Mouse (Mus musculus) ES-E14 (cell line): ENCODE data around the gene Micall2. TPM values are rescaled to one million over a fixed set of nuclear protein-coding genes. Genes with fewer than 3 reads are reported as not detected.
"Not testable (repeated sequence)": the region's sequence is repeated elsewhere in the genome, so short reads cannot be mapped to it uniquely, and the experiment has no call there.

Source experiments
- DNase-seq: peaks from one replicate; pipeline ENCODE4 v3.0.0-alpha.2; 2013; ENCODE audit warnings: low read depth, low spot score
- H3K27ac ChIP-seq: 2 replicates; pipeline ENCODE4 v1.5.1; 2012; ENCODE audit warnings: low read depth, mild to moderate bottlenecking, low read length, moderate library complexity, mixed read lengths; ENCODE audit not compliant: poor library complexity, insufficient read depth, severe bottlenecking
- H3K36me3 ChIP-seq: 2 replicates; pipeline ENCODE4 v1.6.1; 2012; ENCODE audit warnings: mild to moderate bottlenecking, low read length, moderate library complexity, mixed read lengths; ENCODE audit not compliant: control insufficient read depth, poor library complexity, insufficient read depth, severe bottlenecking
- H3K4me1 ChIP-seq, 2 experiments: fragments of 150-350 bp in 1 of 2; sonication (generic) in 1 of 2; 2 replicates each; pipeline ENCODE4 v1.6.1; 2012; ENCODE audit warnings: low read length in 2 of 2, mild to moderate bottlenecking in 1 of 2, mixed read lengths in 1 of 2; ENCODE audit not compliant: control insufficient read depth in 2 of 2, insufficient read depth in 2 of 2, poor library complexity in 1 of 2
- H3K4me3 ChIP-seq, 2 experiments: fragments of 150-350 bp in 1 of 2; sonication (generic) in 1 of 2; 2 replicates each; pipeline ENCODE4 v1.5.1; 2012; ENCODE audit warnings: low read length in 2 of 2, low read depth in 1 of 2, mild to moderate bottlenecking in 1 of 2, mixed read lengths in 1 of 2; ENCODE audit not compliant: insufficient read depth in 1 of 2, poor library complexity in 1 of 2, severe bottlenecking in 1 of 2
- H3K9ac ChIP-seq: 2 replicates; pipeline ENCODE4 v1.6.1; 2012; ENCODE audit warnings: low read depth, mild to moderate bottlenecking, low read length, mixed read lengths; ENCODE audit not compliant: poor library complexity, insufficient read depth, severe bottlenecking
- H3K9me3 ChIP-seq: fragments of 150-350 bp; sonication (generic); 2 replicates; pipeline ENCODE4 v1.6.1; 2012; ENCODE audit warnings: low read depth, mild to moderate bottlenecking, low read length; ENCODE audit not compliant: control insufficient read depth, insufficient read depth
- CHD2 ChIP-seq: IDR thresholded peaks from 2 replicates; pipeline ENCODE4 v1.6.1; 2014; ENCODE audit warnings: mild to moderate bottlenecking, low read depth, low read length, inconsistent platforms
- HCFC1 ChIP-seq: IDR thresholded peaks from 2 replicates; pipeline ENCODE4 v1.6.1; 2012; ENCODE audit warnings: low read length, inconsistent platforms, borderline replicate concordance; ENCODE audit not compliant: insufficient read depth
- MAFK ChIP-seq: IDR thresholded peaks from 2 replicates; pipeline ENCODE4 v1.6.1; 2014; ENCODE audit warnings: mild to moderate bottlenecking, low read depth, low read length, inconsistent platforms; ENCODE audit not compliant: insufficient read depth
- ZC3H11A ChIP-seq: IDR thresholded peaks from 2 replicates; pipeline ENCODE4 v1.6.1; 2012; ENCODE audit warnings: low read depth, mild to moderate bottlenecking, inconsistent platforms, low read length, borderline replicate concordance
- ZNF384 ChIP-seq: IDR thresholded peaks from 2 replicates; pipeline ENCODE4 v1.6.1; 2012; ENCODE audit warnings: low read depth, low read length, inconsistent platforms
- in situ Hi-C, 2 experiments: fragments of 600-800 bp; cut with MboI; formaldehyde crosslinking; loops; one replicate each; pipeline ENCODE4 v1.15.1; 2025; ENCODE audit warnings: low sequenced_read_pairs in 2 of 2, inconsistent platforms in 1 of 2; ENCODE audit not compliant: unreplicated experiment in 2 of 2
- total RNA-seq: library from RNA; depleted of rRNA; stranded (reverse); fragments of 300-350 nt; gene quantifications from 2 replicates; pipeline ENCODE4 v1.2.3, GENCODE M21; 2012

Gene Micall2
- total RNA-seq, 1 experiment: 2.2 TPM

- H3K4me3 ChIP-seq: peak overlapping the region in 1 of 2 experiments; percentile 30; a peak in 1 of 4 replicates
- H3K4me1 ChIP-seq: 0 out of 4 replicates have a peak, but pooled peaks cover 0 to 2% of the 10 kb centered on the region in 2 experiments
- no peak overlapping the region for H3K9ac ChIP-seq
- in situ Hi-C loops: no loop called here
- no peaks in the 10 kb centered on the region for H3K9me3 ChIP-seq
- no peaks in the 10 kb centered on the region for H3K36me3 ChIP-seq
- H3K27ac ChIP-seq: no peak overlapping the region
- no peak for TF ChIP-seq CHD2
- no peak for TF ChIP-seq MAFK
- TF ChIP-seq ZC3H11A: no peak
- no peak for TF ChIP-seq HCFC1
- TF ChIP-seq ZNF384: no peak
- DNase-seq: no peak
These were observed 33.9 kb downstream of the Micall2 start for GRCm38 (mm10) chr5:139702236-139702635.

- in situ Hi-C loops: no loop called here
- Histone ChIP-seq H3K27ac (no peak overlapping the region), H3K4me1 (peaks cover 0 to 4% of the 10 kb centered on the region in 2 experiments; a peak in 1 of 4 replicates), H3K9ac (no peak overlapping the region), H3K9me3 (no peaks in the 10 kb centered on the region), H3K4me3 (no peak overlapping the region), H3K36me3 (no peaks in the 10 kb centered on the region)
- TF ChIP-seq HCFC1 (no peak), CHD2 (no peak), ZNF384 (no peak)
- peak; percentile 4 for DNase-seq
These were observed 39.2 kb downstream of the Micall2 start for GRCm38 (mm10) chr5:139696954-139697353.

GRCm38 (mm10) chr5:139695876-139696275 lies 40.3 kb downstream of the Micall2 start:
- H3K4me3 ChIP-seq, H3K4me1 ChIP-seq, H3K36me3 ChIP-seq, in situ Hi-C loops, DNase-seq, H3K27ac ChIP-seq, H3K9me3 ChIP-seq, H3K9ac ChIP-seq: not testable (repeated sequence)

DNA sequence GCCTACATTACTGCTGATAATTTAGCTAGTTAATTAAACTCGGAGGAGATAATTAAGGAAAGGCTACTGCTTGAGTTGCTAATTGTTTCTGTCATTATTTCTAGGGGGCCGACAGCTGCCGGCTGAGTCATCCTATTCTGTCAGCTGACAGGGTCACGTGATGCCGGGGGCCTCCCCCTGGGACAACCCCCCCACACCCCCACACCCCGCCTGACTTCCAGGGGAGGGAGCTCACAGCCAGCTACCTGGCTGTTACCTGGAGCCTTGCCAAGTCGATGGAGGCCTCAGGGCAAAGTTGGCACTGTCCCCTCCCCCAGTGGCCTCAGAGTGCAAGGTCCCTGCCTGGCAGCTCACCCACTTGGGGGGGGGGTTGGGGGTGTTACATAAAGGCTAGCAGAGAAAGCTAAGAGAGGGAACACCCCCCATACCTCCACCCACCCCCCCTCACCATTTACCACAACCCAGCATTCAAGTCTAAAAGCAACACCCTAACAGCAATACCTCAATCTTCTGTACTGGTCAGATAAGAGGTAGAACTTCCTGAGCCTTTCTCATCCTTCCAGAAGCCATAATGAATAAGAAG lies 41.1 kb downstream of the Micall2 start:
- no peak overlapping the region for H3K9ac ChIP-seq

More for the DNA sequence above, 41.1 kb downstream of the Micall2 start:
- Histone ChIP-seq H3K4me1 (peaks cover 0 to 4% of the 10 kb centered on the region in 2 experiments; a peak in 1 of 4 replicates), H3K4me3 (no peak overlapping the region), H3K27ac (no peak overlapping the region), H3K9me3 (no peaks in the 10 kb centered on the region), H3K36me3 (no peaks in the 10 kb centered on the region)
- in situ Hi-C loops: no loop called here
- no peak for DNase-seq
- TF ChIP-seq CHD2 (no peak), ZC3H11A (no peak), HCFC1 (no peak), MAFK (0 out of 2 replicates have a peak, but pooled peaks have one; percentile 36), ZNF384 (no peak)
